In genomic region chr14:73177961-73178360, GRCm38 (mm10) we compare ENCODE assay signal across 11 mouse cellular contexts.
"Had no signal": no experiment of that assay in that cellular context is flagged by ENCODE, and none has a peak within 500 bp of the region (broad histone marks: within the 10 kb centered on the region; RNA-seq: fewer than 3 reads in every experiment).

No protein-coding gene starts in this region.

- DNase-seq: kidney, adult 18-20 months; layer of hippocampus, adult 9-11 months; liver; thymus, adult 18-20 months; thymus, postnatal 14 days had no signal

- H3K27me3 ChIP-seq: intestine, embryonic 15.5 days; limb, embryonic 12.5 days; midbrain, embryonic 15.5 days; neural tube, embryonic 12.5 days had no signal

- H3K9ac ChIP-seq: intestine, embryonic 15.5 days; limb, embryonic 12.5 days; midbrain, embryonic 15.5 days; neural tube, embryonic 12.5 days had no signal

- H3K4me2 ChIP-seq: intestine, embryonic 15.5 days; limb, embryonic 12.5 days; midbrain, embryonic 15.5 days; neural tube, embryonic 12.5 days had no signal

- H3K4me1 ChIP-seq: midbrain, embryonic 10.5 days; midbrain, embryonic 15.5 days; neural tube, embryonic 12.5 days had no signal

- H3K4me3 ChIP-seq: intestine, embryonic 15.5 days; limb, embryonic 12.5 days; midbrain, embryonic 10.5 days; midbrain, embryonic 15.5 days; neural tube, embryonic 12.5 days had no signal

- H3K27ac ChIP-seq: intestine, embryonic 15.5 days; limb, embryonic 12.5 days; midbrain, embryonic 10.5 days; midbrain, embryonic 15.5 days; neural tube, embryonic 12.5 days had no signal

- H3K9me3 ChIP-seq: intestine, embryonic 15.5 days; limb, embryonic 12.5 days; midbrain, embryonic 10.5 days; midbrain, embryonic 15.5 days; neural tube, embryonic 12.5 days had no signal

- ATAC-seq: intestine, embryonic 15.5 days; lung, postnatal 0 days; midbrain, embryonic 15.5 days had no signal
